In genomic region chr17:75476736-75477416, GRCm38 (mm10) we compare ENCODE assay signal across 12 mouse cellular contexts.
"Had no signal": no experiment of that assay in that cellular context is flagged by ENCODE, and none has a peak within 500 bp of the region (broad histone marks: within the 10 kb centered on the region; RNA-seq: fewer than 3 reads in every experiment).

No protein-coding gene starts in this region.

- H3K4me1 ChIP-seq: limb, embryonic 10.5 days; midbrain, embryonic 13.5 days had no signal

- H3K36me3 ChIP-seq: limb, embryonic 10.5 days; liver, embryonic 15.5 days; midbrain, embryonic 13.5 days had no signal

- DNase-seq: kidney, adult 18-20 months; kidney, postnatal 10 days; kidney, postnatal 4 days; lung, adult 2 months; lung, postnatal 36 days; right cerebral cortex, postnatal 14 days; thymus, postnatal 4 days had no signal

- H3K4me3 ChIP-seq: left cerebral cortex, adult 2 months; limb, embryonic 10.5 days; liver, embryonic 15.5 days; midbrain, embryonic 13.5 days had no signal

- H3K4me2 ChIP-seq: liver, embryonic 15.5 days; midbrain, embryonic 13.5 days had no signal

- H3K27ac ChIP-seq: left cerebral cortex, adult 2 months; limb, embryonic 10.5 days; liver, embryonic 15.5 days; midbrain, embryonic 13.5 days had no signal

- H3K9ac ChIP-seq: liver, embryonic 15.5 days; midbrain, embryonic 13.5 days had no signal

- H3K9me3 ChIP-seq: limb, embryonic 10.5 days; liver, embryonic 15.5 days; midbrain, embryonic 13.5 days had no signal

- ATAC-seq: lung, postnatal 0 days; midbrain, embryonic 13.5 days had no signal

- H3K27me3 ChIP-seq: liver, embryonic 15.5 days; midbrain, embryonic 13.5 days had no signal
